Mouse (Mus musculus) stomach, postnatal 0 days (tissue): ENCODE results near the gene N4bp1. TPM values are rescaled to one million over a fixed set of nuclear protein-coding genes. Genes with fewer than 3 reads are reported as not detected.
A peak's percentile ranks its signal among the peaks of the same experiment; 100 is the strongest.

Source experiments
- ATAC-seq: fragments of 200-750 bp; cut with Nextera tagmentation; 2 replicates; pipeline ENCODE4 v1.8.0; 2017; ENCODE audit not compliant: low FRiP score, low TSS enrichment
- DNase-seq: peaks from one replicate; pipeline ENCODE4 v3.0.0-alpha.2; 2016; ENCODE audit warnings: low spot score
- H3K27ac ChIP-seq: fragments of 300-500 bp; sonication (generic); replicated peaks from 2 replicates; pipeline ENCODE4 v1.5.1; 2014; ENCODE audit warnings: mild to moderate bottlenecking, control low read depth
- H3K27me3 ChIP-seq: fragments of 300-500 bp; sonication (generic); 2 replicates; pipeline ENCODE4 v1.6.1; 2014; ENCODE audit warnings: low read length; ENCODE audit not compliant: control insufficient read depth, insufficient read depth
- H3K36me3 ChIP-seq: fragments of 300-500 bp; sonication (generic); 2 replicates; pipeline ENCODE4 v1.6.1; 2014; ENCODE audit warnings: low read length, mixed read lengths; ENCODE audit not compliant: control insufficient read depth, insufficient read depth
- H3K4me1 ChIP-seq: fragments of 300-500 bp; sonication (generic); replicated peaks from 2 replicates; pipeline ENCODE4 v1.6.1; 2014; ENCODE audit warnings: antibody characterized with exemption; ENCODE audit not compliant: control insufficient read depth, insufficient read depth
- H3K4me2 ChIP-seq: fragments of 300-500 bp; sonication (generic); replicated peaks from 2 replicates; pipeline ENCODE4 v1.6.1; 2014; ENCODE audit warnings: low read depth, mild to moderate bottlenecking, control low read depth, moderate library complexity
- H3K4me3 ChIP-seq: fragments of 300-500 bp; sonication (generic); 2 replicates; pipeline ENCODE4 v1.5.1; 2014; ENCODE audit warnings: low read depth, low read length, control low read depth
- H3K9ac ChIP-seq: fragments of 300-500 bp; sonication (generic); 2 replicates; pipeline ENCODE4 v1.6.1; 2014; ENCODE audit warnings: mild to moderate bottlenecking, low read length, control low read depth, mixed read lengths
- H3K9me3 ChIP-seq: fragments of 300-500 bp; sonication (generic); 2 replicates; pipeline ENCODE4 v1.6.1; 2016; ENCODE audit warnings: low read length; ENCODE audit not compliant: control insufficient read depth
- CTCF ChIP-seq: IDR thresholded peaks from 2 replicates; pipeline ENCODE4 v1.5.1; 2016; ENCODE audit warnings: antibody characterized with exemption, low read depth, mild to moderate bottlenecking, moderate library complexity
- EP300 ChIP-seq: optimal IDR thresholded peaks from 2 replicates; pipeline ENCODE3; 2016; ENCODE audit warnings: antibody characterized with exemption
- whole genome bisulfite sequencing: fragments of 180-500 bp; shearing (Covaris S2); extraction: QIAGEN DNeasy Blood & Tissue Kit; methylation state at CpG from one replicate; pipeline ENCODE4 v1.1.7; 2014; 5-methylcytosine and 5-hydroxymethylcytosine counted together
- polyA plus RNA-seq: library from polyadenylated mRNA; unstranded; fragments of >200 nt; fragmentation: Nextera tagmentation; extraction: Ambion mirVana; gene quantifications from 2 replicates; pipeline ENCODE4 v1.2.1, GENCODE M21; 2015

Gene N4bp1
- polyA plus RNA-seq, 1 experiment from 2014 or later, result 6.5 TPM

GRCm38 (mm10) chr8:86843896-86844295 is 41.2 kb downstream of the N4bp1 start:
- no peaks in the 10 kb centered on the region for H3K9me3 ChIP-seq
- ATAC-seq, result no peak
- TF ChIP-seq CTCF (peak; percentile 81), EP300 (no peak)

GRCm38 (mm10) chr8:86841556-86842309 is 43.3 kb downstream of the N4bp1 start:
- Histone ChIP-seq H3K27me3 (no peaks in the 10 kb centered on the region), H3K4me1 (no peaks in the 10 kb centered on the region), H3K4me2 (no peak overlapping the region), H3K36me3 (peaks cover 15% of the 10 kb centered on the region; the same call in 1 of the 2 replicates), H3K27ac (no peak overlapping the region), H3K9me3 (no peaks in the 10 kb centered on the region), H3K4me3 (no peak overlapping the region), H3K9ac (no peak overlapping the region)
- DNase-seq (no peak), ATAC-seq (no peak)
- WGBS, result 91% methylated on average over 8 of the region's 8 CpGs
- no peak for TF ChIP-seq CTCF
- TF ChIP-seq EP300, result no peak

More at GRCm38 (mm10) chr8:86843896-86844295, 41.2 kb downstream of the N4bp1 start:
- Histone ChIP-seq H3K9ac (no peak overlapping the region), H3K27me3 (no peaks in the 10 kb centered on the region), H3K4me3 (no peak overlapping the region), H3K36me3 (peaks cover 15% of the 10 kb centered on the region; the same call in 1 of the 2 replicates), H3K4me1 (no peaks in the 10 kb centered on the region), H3K4me2 (no peak overlapping the region), H3K27ac (no peak overlapping the region)
- peak; percentile 39 for DNase-seq
- 53% methylated on average over 8 of the region's 8 CpGs for WGBS

- ATAC-seq (peak; percentile 77), DNase-seq (peak; percentile 49)
- H3K27me3 ChIP-seq, result no peaks in the 10 kb centered on the region
- no peaks in the 10 kb centered on the region for H3K9me3 ChIP-seq
- H3K4me1 ChIP-seq, result no peaks in the 10 kb centered on the region
- H3K4me3 ChIP-seq, result no peak overlapping the region
- no peak overlapping the region for H3K27ac ChIP-seq
- no peak overlapping the region for H3K4me2 ChIP-seq
- peaks cover 11% of the 10 kb centered on the region; the same call in 1 of the 2 replicates for H3K36me3 ChIP-seq
- 92% methylated on average over 12 of the region's 12 CpGs for WGBS
- H3K9ac ChIP-seq, result no peak overlapping the region
- TF ChIP-seq CTCF, result no peak
- TF ChIP-seq EP300, result no peak
These were observed 44.9 kb downstream of the N4bp1 start for GRCm38 (mm10) chr8:86840120-86840693.

- no peaks in the 10 kb centered on the region for H3K9me3 ChIP-seq
- no peak for DNase-seq
- H3K36me3 ChIP-seq, result peaks cover 5% of the 10 kb centered on the region; the same call in 1 of the 2 replicates
- H3K4me1 ChIP-seq, result no peaks in the 10 kb centered on the region
- ATAC-seq, result peak; percentile 54; the same call in 1 of the 2 replicates
- H3K4me3 ChIP-seq, result no peak overlapping the region
- H3K27me3 ChIP-seq, result no peaks in the 10 kb centered on the region
- WGBS, result 72% methylated on average over 6 of the region's 6 CpGs
- H3K4me2 ChIP-seq, result no peak overlapping the region
- no peak overlapping the region for H3K27ac ChIP-seq
- TF ChIP-seq EP300 (no peak), CTCF (no peak)
- no peak overlapping the region for H3K9ac ChIP-seq
These were observed 46.2 kb downstream of the N4bp1 start for GRCm38 (mm10) chr8:86838707-86839438.

GRCm38 (mm10) chr8:86837234-86837633 is 47.8 kb downstream of the N4bp1 start:
- no peak overlapping the region for H3K9ac ChIP-seq
- ATAC-seq, result no peak
- WGBS, result 88% methylated on average over 2 of the region's 2 CpGs

More at GRCm38 (mm10) chr8:86837234-86837633, 47.8 kb downstream of the N4bp1 start:
- Histone ChIP-seq H3K4me2 (no peak overlapping the region), H3K36me3 (no peaks in the 10 kb centered on the region), H3K27me3 (no peaks in the 10 kb centered on the region), H3K27ac (no peak overlapping the region), H3K4me1 (no peaks in the 10 kb centered on the region), H3K9me3 (no peaks in the 10 kb centered on the region), H3K4me3 (no peak overlapping the region)
- TF ChIP-seq EP300 (no peak), CTCF (no peak)
- DNase-seq, result no peak
